36 mouse cellular contexts compared by ENCODE assay signal in genomic region chr11:53609231-53609630, GRCm38 (mm10). TPM values are rescaled to one million over a fixed set of nuclear protein-coding genes. Genes with fewer than 3 reads are reported as not detected.
DNase-seq lines count a peak whose midpoint lies in the region; ATAC-seq lines count a peak whose summit lies in the region.
"Had no signal": no experiment of that assay in that cellular context is flagged by ENCODE, and none has a peak within 500 bp of the region (broad histone marks: within the 10 kb centered on the region; RNA-seq: fewer than 3 reads in every experiment).

No protein-coding gene starts in this region.

- peak; percentile 40 for ATAC-seq in common myeloid progenitor, adult 5-6 weeks (replicated peaks; ENCODE audit: low read depth, poor library complexity, severe bottlenecking)
- peak; percentile 71 for ATAC-seq in liver, embryonic 13.5 days (ENCODE audit: low read depth)
- no peak for ATAC-seq in hindbrain, embryonic 16.5 days
- no peak for ATAC-seq in intestine, embryonic 16.5 days
- ATAC-seq: forebrain, embryonic 13.5 days had no signal

- peak; percentile 59 for DNase-seq in 416B (ENCODE audit: low read depth)
- peak; percentile 44 for DNase-seq in liver, embryonic 13.5 days
- no peak for DNase-seq in yolk sac, embryonic 10.5 days (ENCODE audit: low spot score)
- no peak for DNase-seq in adrenal gland, postnatal 10 days
- DNase-seq: adrenal gland, adult 8-10 months; cerebellum, adult 18-20 months; cerebellum, postnatal 14 days; embryo, embryonic 11 days; gastrocnemius, postnatal 14 days; heart, adult 2 months; kidney, adult 8-10 months; kidney, postnatal 14 days; layer of hippocampus, postnatal 36 days; lung, adult 2 months; right cerebral cortex, adult 18-20 months; right cerebral cortex, postnatal 4 days; thymus, adult 18-20 months; thymus, postnatal 36 days had no signal

- no peak overlapping the region for H3K27ac ChIP-seq in liver, embryonic 13.5 days
- no peak overlapping the region for H3K27ac ChIP-seq in hindbrain, embryonic 16.5 days (ENCODE audit: low read depth, low read length)
- no peak overlapping the region for H3K27ac ChIP-seq in intestine, embryonic 16.5 days (ENCODE audit: low read length)
- H3K27ac ChIP-seq: embryonic facial prominence, embryonic 13.5 days; forebrain, embryonic 13.5 days; heart, adult 2 months; hindbrain, embryonic 13.5 days; layer of hippocampus, adult 2 months; limb, embryonic 12.5 days had no signal

- no peak overlapping the region for H3K4me3 ChIP-seq in liver, embryonic 13.5 days (replicated peaks)
- peak overlapping the region; percentile 60 for H3K4me3 ChIP-seq in megakaryocyte, embryonic 14.5 days (replicated peaks)
- H3K4me3 ChIP-seq in hindbrain, embryonic 16.5 days (ENCODE audit: low read length), result no peak overlapping the region
- H3K4me3 ChIP-seq in intestine, embryonic 16.5 days (ENCODE audit: low read length), result no peak overlapping the region
- H3K4me3 ChIP-seq: embryonic facial prominence, embryonic 13.5 days; forebrain, embryonic 13.5 days; heart, adult 2 months; hindbrain, embryonic 13.5 days; layer of hippocampus, adult 2 months; limb, embryonic 12.5 days had no signal

- no peak overlapping the region for H3K4me2 ChIP-seq in liver, embryonic 13.5 days
- no peak overlapping the region for H3K4me2 ChIP-seq in hindbrain, embryonic 16.5 days (ENCODE audit: low read length)
- H3K4me2 ChIP-seq in intestine, embryonic 16.5 days (ENCODE audit: low read depth, low read length), result no peak overlapping the region
- H3K4me2 ChIP-seq: embryonic facial prominence, embryonic 13.5 days; forebrain, embryonic 13.5 days; hindbrain, embryonic 13.5 days; limb, embryonic 12.5 days; midbrain, embryonic 11.5 days had no signal

- 30% methylated on average over 6 of the region's 6 CpGs for WGBS in liver, embryonic 13.5 days (ENCODE audit: insufficient replicate concordance)
- WGBS in hindbrain, embryonic 16.5 days, result 84% methylated on average over 6 of the region's 6 CpGs
- WGBS in intestine, embryonic 16.5 days, result 76% methylated on average over 6 of the region's 6 CpGs

- H3K9ac ChIP-seq in liver, embryonic 13.5 days, result no peak overlapping the region
- H3K9ac ChIP-seq in hindbrain, embryonic 16.5 days (ENCODE audit: low read depth, low read length), result no peak overlapping the region
- H3K9ac ChIP-seq in intestine, embryonic 16.5 days (ENCODE audit: low read depth, low read length), result no peak overlapping the region
- H3K9ac ChIP-seq: embryonic facial prominence, embryonic 13.5 days; forebrain, embryonic 13.5 days; hindbrain, embryonic 13.5 days; limb, embryonic 12.5 days had no signal

- H3K27me3 ChIP-seq in liver, embryonic 13.5 days, result no peaks in the 10 kb centered on the region
- H3K27me3 ChIP-seq in megakaryocyte, embryonic 14.5 days (replicated peaks), result peaks cover 5% of the 10 kb centered on the region
- H3K27me3 ChIP-seq in hindbrain, embryonic 16.5 days (replicated peaks; ENCODE audit: control insufficient read depth, insufficient read depth, low read length), result no peaks in the 10 kb centered on the region
- H3K27me3 ChIP-seq in intestine, embryonic 16.5 days (replicated peaks; ENCODE audit: control insufficient read depth, insufficient read depth, low read length), result no peaks in the 10 kb centered on the region
- H3K27me3 ChIP-seq: embryonic facial prominence, embryonic 13.5 days; forebrain, embryonic 13.5 days; hindbrain, embryonic 13.5 days; limb, embryonic 12.5 days had no signal

- H3K4me1 ChIP-seq in liver, embryonic 13.5 days (replicated peaks), result peaks cover 37% of the 10 kb centered on the region
- peaks cover 51% of the 10 kb centered on the region for H3K4me1 ChIP-seq in megakaryocyte, embryonic 14.5 days
- no peaks in the 10 kb centered on the region for H3K4me1 ChIP-seq in hindbrain, embryonic 16.5 days (ENCODE audit: control insufficient read depth, insufficient read depth, low read depth, low read length)
- 0 out of 2 replicates have a peak, but pooled peaks cover 2% of the 10 kb centered on the region for H3K4me1 ChIP-seq in intestine, embryonic 16.5 days (ENCODE audit: control insufficient read depth, insufficient read depth, low read length)

- H3K9me3 ChIP-seq in liver, embryonic 13.5 days (replicated peaks), result no peaks in the 10 kb centered on the region
- H3K9me3 ChIP-seq in megakaryocyte, embryonic 14.5 days, result peaks cover 5% of the 10 kb centered on the region
- H3K9me3 ChIP-seq in hindbrain, embryonic 16.5 days (ENCODE audit: control insufficient read depth, low read length), result no peaks in the 10 kb centered on the region
- H3K9me3 ChIP-seq in intestine, embryonic 16.5 days (ENCODE audit: control insufficient read depth, low read length), result no peaks in the 10 kb centered on the region
- H3K9me3 ChIP-seq: embryonic facial prominence, embryonic 13.5 days; forebrain, embryonic 13.5 days; hindbrain, embryonic 13.5 days had no signal

- H3K36me3 ChIP-seq in liver, embryonic 13.5 days, result no peaks in the 10 kb centered on the region
- peaks cover 11% of the 10 kb centered on the region for H3K36me3 ChIP-seq in megakaryocyte, embryonic 14.5 days (replicated peaks; ENCODE audit: low read length)
- H3K36me3 ChIP-seq in hindbrain, embryonic 16.5 days (ENCODE audit: control insufficient read depth, insufficient read depth, low read length), result no peaks in the 10 kb centered on the region
- H3K36me3 ChIP-seq in intestine, embryonic 16.5 days (ENCODE audit: control insufficient read depth, insufficient read depth, low read length), result no peaks in the 10 kb centered on the region
- H3K36me3 ChIP-seq: embryonic facial prominence, embryonic 13.5 days; limb, embryonic 12.5 days had no signal

RNA-seq across cellular contexts. Expression of gene Il4, which starts 9.2 kb away (rescaled TPM):
- 0.73 TPM in 1 of 2 replicates, not detected in the other for total RNA-seq in common myeloid progenitor, adult 5-6 weeks (2017)
- polyA plus RNA-seq in liver, embryonic 13.5 days (2015; fragmentation: Nextera tagmentation; extraction: Ambion mirVana), result 0.60 and 0.82 TPM in 2 replicates
- not detected in 2 replicates for polyA plus RNA-seq in megakaryocyte, embryonic 14.5 days (2012; ENCODE audit: insufficient read depth, low replicate concordance)
- polyA plus RNA-seq in hindbrain, embryonic 16.5 days (2015; fragmentation: Nextera tagmentation; extraction: Ambion mirVana), result 3.9 and 4.5 TPM in 2 replicates
- polyA plus RNA-seq in intestine, embryonic 16.5 days (2015; fragmentation: Nextera tagmentation; extraction: Ambion mirVana), result 0.35 and 0.47 TPM in 2 replicates
- total RNA-seq in adrenal gland, postnatal 10 days (2021), result not detected
- total RNA-seq: adrenal gland, adult 8-10 months; gastrocnemius, postnatal 14 days; heart, adult 2 months; heart, postnatal 25 days; layer of hippocampus, adult 2 months; layer of hippocampus, postnatal 36 days; left cerebral cortex, postnatal 14 days; midbrain, postnatal 0 days had no signal
- polyA plus RNA-seq: lung, adult 2 months had no signal

RNA-seq across cellular contexts. Expression of gene Il13, which starts 25.3 kb away (rescaled TPM):
- total RNA-seq in common myeloid progenitor, adult 5-6 weeks (2017), result 2.1 TPM in 1 of 2 replicates, not detected in the other
- not detected in 2 replicates for polyA plus RNA-seq in liver, embryonic 13.5 days (2015; fragmentation: Nextera tagmentation; extraction: Ambion mirVana)
- polyA plus RNA-seq in megakaryocyte, embryonic 14.5 days (2012; ENCODE audit: insufficient read depth, low replicate concordance), result 0.17 TPM in 1 of 2 replicates, not detected in the other
- not detected in 2 replicates for polyA plus RNA-seq in hindbrain, embryonic 16.5 days (2015; fragmentation: Nextera tagmentation; extraction: Ambion mirVana)
- not detected in 2 replicates for polyA plus RNA-seq in intestine, embryonic 16.5 days (2015; fragmentation: Nextera tagmentation; extraction: Ambion mirVana)
- not detected for total RNA-seq in adrenal gland, postnatal 10 days (2021)
- total RNA-seq: adrenal gland, adult 8-10 months; gastrocnemius, postnatal 14 days; heart, adult 2 months; heart, postnatal 25 days; layer of hippocampus, adult 2 months; layer of hippocampus, postnatal 36 days; left cerebral cortex, postnatal 14 days; midbrain, postnatal 0 days had no signal
- polyA plus RNA-seq: activated CD4-positive, CD25-positive, alpha-beta regulatory T cell, adult 4 months; embryonic facial prominence, embryonic 13.5 days; forebrain, embryonic 13.5 days; heart, adult 2 months; heart, embryonic 14.5 days; hindbrain, embryonic 13.5 days; intestine, embryonic 14.5 days; limb, embryonic 12.5 days; lung, adult 2 months; midbrain, embryonic 11.5 days; midbrain, postnatal 0 days; neural tube, embryonic 14.5 days; stomach, embryonic 16.5 days had no signal

RNA-seq across cellular contexts. Expression of gene Kif3a, which starts 42.1 kb away (rescaled TPM):
- 18.9 and 20.0 TPM in 2 replicates for total RNA-seq in common myeloid progenitor, adult 5-6 weeks (2017)
- 13.3 and 13.8 TPM in 2 replicates for polyA plus RNA-seq in liver, embryonic 13.5 days (2015; fragmentation: Nextera tagmentation; extraction: Ambion mirVana)
- polyA plus RNA-seq in megakaryocyte, embryonic 14.5 days (2012; ENCODE audit: insufficient read depth, low replicate concordance), result 1.6 and 5.8 TPM in 2 replicates
- polyA plus RNA-seq in hindbrain, embryonic 16.5 days (2015; fragmentation: Nextera tagmentation; extraction: Ambion mirVana), result 306 and 352 TPM in 2 replicates
- polyA plus RNA-seq in intestine, embryonic 16.5 days (2015; fragmentation: Nextera tagmentation; extraction: Ambion mirVana), result 35.0 and 42.3 TPM in 2 replicates
- 10 to 100 TPM; 24.2 to 26.5 TPM for total RNA-seq in adrenal gland, postnatal 10 days (2021)

Comparison
In these comparisons a context has a peak if more than half of its experiments do, and no peak if none do; other contexts are left out.
1. DNase-seq: peak in 416B (single experiment) and liver, embryonic 13.5 days (single experiment); none in yolk sac, embryonic 10.5 days (single experiment) and adrenal gland, postnatal 10 days (single experiment).
2. ATAC-seq: peak in common myeloid progenitor, adult 5-6 weeks (single experiment) and liver, embryonic 13.5 days (single experiment); none in hindbrain, embryonic 16.5 days (single experiment) and intestine, embryonic 16.5 days (single experiment).